Comparison of ENCODE assay signal across 26 mouse cellular contexts in genomic region chr1:183227469-183227868, GRCm38 (mm10). TPM values are rescaled to one million over a fixed set of nuclear protein-coding genes. Genes with fewer than 3 reads are reported as not detected.
DNase-seq lines count a peak whose midpoint lies in the region; ATAC-seq and TF ChIP-seq lines count a peak whose summit lies in the region.
"Had no signal": no experiment of that assay in that cellular context is flagged by ENCODE, and none has a peak within 500 bp of the region (broad histone marks: within the 10 kb centered on the region; RNA-seq: fewer than 3 reads in every experiment).

No protein-coding gene starts in this region.

- no peak overlapping the region for H3K4me2 ChIP-seq in liver, embryonic 14.5 days (ENCODE audit: low read depth)
- no peak overlapping the region for H3K4me2 ChIP-seq in liver, embryonic 12.5 days
- H3K4me2 ChIP-seq: embryonic facial prominence, embryonic 12.5 days; embryonic facial prominence, embryonic 15.5 days; heart, embryonic 12.5 days; heart, embryonic 15.5 days; hindbrain, embryonic 15.5 days had no signal

- no peaks in the 10 kb centered on the region for H3K27me3 ChIP-seq in liver, embryonic 14.5 days (ENCODE audit: control insufficient read depth, insufficient read depth, low read length)
- no peaks in the 10 kb centered on the region for H3K27me3 ChIP-seq in liver, embryonic 12.5 days (replicated peaks)
- no peaks in the 10 kb centered on the region for H3K27me3 ChIP-seq in MEL (ENCODE audit: control insufficient read depth in 1 of 2, insufficient read depth in 2 of 2, low read length in 2 of 2)
- H3K27me3 ChIP-seq: embryonic facial prominence, embryonic 12.5 days; embryonic facial prominence, embryonic 15.5 days; heart, embryonic 12.5 days; hindbrain, embryonic 15.5 days; Patski had no signal

- TF ChIP-seq RAD21 in MEL (IDR thresholded peaks at IDR 0.05; ENCODE audit: low read depth, low read length), result no peak

- H3K9ac ChIP-seq in liver, embryonic 14.5 days (replicated peaks), result no peak overlapping the region
- no peak overlapping the region for H3K9ac ChIP-seq in liver, embryonic 12.5 days
- no peak overlapping the region for H3K9ac ChIP-seq in MEL (ENCODE audit: control insufficient read depth, low read depth, low read length, poor library complexity, severe bottlenecking)
- H3K9ac ChIP-seq: embryonic facial prominence, embryonic 12.5 days; embryonic facial prominence, embryonic 15.5 days; forebrain, postnatal 0 days; heart, embryonic 12.5 days; heart, embryonic 15.5 days; hindbrain, embryonic 15.5 days had no signal

- H3K36me3 ChIP-seq in liver, embryonic 14.5 days (replicated peaks; ENCODE audit: control insufficient read depth, insufficient read depth, low read depth), result no peaks in the 10 kb centered on the region
- no peaks in the 10 kb centered on the region for H3K36me3 ChIP-seq in liver, embryonic 12.5 days
- peaks cover 0 to 2% of the 10 kb centered on the region in 2 experiments; a peak in 1 of 4 replicates for H3K36me3 ChIP-seq in MEL (ENCODE audit: control insufficient read depth in 1 of 2, insufficient read depth in 2 of 2, low read length in 2 of 2)
- H3K36me3 ChIP-seq: embryonic facial prominence, embryonic 12.5 days; embryonic facial prominence, embryonic 15.5 days; heart, embryonic 12.5 days; heart, embryonic 15.5 days; hindbrain, embryonic 15.5 days had no signal

- no peak overlapping the region for H3K4me3 ChIP-seq in liver, embryonic 14.5 days (ENCODE audit: insufficient read depth in 1 of 2, low read depth in 2 of 2, low read length in 2 of 2)
- H3K4me3 ChIP-seq in liver, embryonic 12.5 days, result no peak overlapping the region
- no peak overlapping the region for H3K4me3 ChIP-seq in MEL (ENCODE audit: control insufficient read depth in 1 of 2, insufficient read depth in 1 of 2, low read depth in 2 of 2, low read length in 2 of 2)
- H3K4me3 ChIP-seq: embryonic facial prominence, embryonic 12.5 days; embryonic facial prominence, embryonic 15.5 days; heart, embryonic 12.5 days; heart, embryonic 15.5 days; hindbrain, embryonic 15.5 days had no signal

- no peak for DNase-seq in liver, embryonic 14.5 days (ENCODE audit: low read depth in 3 of 3, low spot score in 3 of 3)
- peak; percentile 22 for DNase-seq in lung, postnatal 36 days
- DNase-seq in lung, postnatal 10 days, result no peak
- peak; percentile 36 for DNase-seq in MEL (ENCODE audit: low read depth, low spot score)
- no peak for DNase-seq in kidney, adult 9 months
- DNase-seq in thymus, postnatal 25 days, result no peak
- DNase-seq: adrenal gland, postnatal 14 days; cerebellum, adult 11 months; cerebellum, adult 2 months; cerebellum, adult 9-11 months; cerebellum, postnatal 25 days; forebrain, postnatal 0 days; gastrocnemius, postnatal 25 days; heart, adult 18-20 months; heart, postnatal 10 days; heart, postnatal 4 days had no signal

- H3K79me2 ChIP-seq in MEL (ENCODE audit: control insufficient read depth, insufficient read depth, low read length, poor library complexity), result no peaks in the 10 kb centered on the region

- peaks cover 0 to 8% of the 10 kb centered on the region in 2 experiments; a peak in 1 of 4 replicates for H3K4me1 ChIP-seq in liver, embryonic 14.5 days (replicated peaks; ENCODE audit: control insufficient read depth in 2 of 2, insufficient read depth in 2 of 2, low read length in 1 of 2)
- H3K4me1 ChIP-seq in liver, embryonic 12.5 days, result peaks cover 12% of the 10 kb centered on the region; the same call in 1 of the 2 replicates
- H3K4me1 ChIP-seq in MEL (ENCODE audit: control insufficient read depth in 1 of 2, insufficient read depth in 2 of 2, low read length in 2 of 2), result peaks cover 0 to 2% of the 10 kb centered on the region in 2 experiments; a peak in 1 of 4 replicates
- H3K4me1 ChIP-seq: heart, embryonic 15.5 days; hindbrain, embryonic 15.5 days had no signal

- no peak for TF ChIP-seq EP300 in liver, embryonic 14.5 days (IDR thresholded peaks at IDR 0.05; ENCODE audit: low read depth)
- peak in 1 of 2 experiments; percentile 25; a peak in 1 of 4 replicates for TF ChIP-seq EP300 in MEL (IDR thresholded peaks at IDR 0.05; ENCODE audit: low read depth in 1 of 2, low read length in 2 of 2)

- peak; percentile 55; the same call in 1 of the 2 replicates for ATAC-seq in liver, embryonic 14.5 days (ENCODE audit: insufficient read depth)
- no peak for ATAC-seq in liver, embryonic 12.5 days
- peak; percentile 90 for ATAC-seq in megakaryocyte-erythroid progenitor cell, adult 5-6 weeks (replicated peaks; ENCODE audit: low FRiP score, low TSS enrichment, poor library complexity, severe bottlenecking)
- ATAC-seq: CD4-positive, CD25-positive, alpha-beta regulatory T cell, adult 4 months; forebrain, embryonic 14.5 days; forebrain, postnatal 0 days; Patski had no signal

- no peak overlapping the region for H3K27ac ChIP-seq in liver, embryonic 14.5 days
- no peak overlapping the region for H3K27ac ChIP-seq in liver, embryonic 12.5 days
- no peak overlapping the region for H3K27ac ChIP-seq in MEL (ENCODE audit: control insufficient read depth, low read depth, low read length)
- H3K27ac ChIP-seq: embryonic facial prominence, embryonic 12.5 days; embryonic facial prominence, embryonic 15.5 days; heart, embryonic 15.5 days; hindbrain, embryonic 15.5 days had no signal

- TF ChIP-seq CTCF in liver, embryonic 14.5 days (IDR thresholded peaks at IDR 0.05; ENCODE audit: low read depth), result no peak
- no peak for TF ChIP-seq CTCF in MEL (IDR thresholded peaks at IDR 0.05 in 2 of 3, conservative IDR thresholded peaks at IDR 0.05 in 1 of 3; ENCODE audit: control insufficient read depth in 1 of 3, insufficient read depth in 1 of 3, low read depth in 2 of 3, low read length in 3 of 3, poor library complexity in 1 of 3, severe bottlenecking in 1 of 3)

- WGBS in liver, embryonic 14.5 days (ENCODE audit: insufficient replicate concordance), result 45% methylated on average over 7 of the region's 7 CpGs
- 48% methylated on average over 7 of the region's 7 CpGs for WGBS in liver, embryonic 12.5 days (ENCODE audit: insufficient replicate concordance)

- no peak for TF ChIP-seq POLR2A in MEL (IDR thresholded peaks at IDR 0.05; ENCODE audit: control insufficient read depth in 1 of 2, insufficient read depth in 1 of 2, low read depth in 1 of 2, low read length in 2 of 2, poor library complexity in 1 of 2)

- no peaks in the 10 kb centered on the region for H3K9me3 ChIP-seq in liver, embryonic 14.5 days (ENCODE audit: control insufficient read depth, low read length)
- H3K9me3 ChIP-seq in liver, embryonic 12.5 days (replicated peaks), result no peaks in the 10 kb centered on the region
- H3K9me3 ChIP-seq in MEL (replicated peaks; ENCODE audit: insufficient read depth, low read length), result no peaks in the 10 kb centered on the region
- H3K9me3 ChIP-seq: embryonic facial prominence, embryonic 12.5 days; embryonic facial prominence, embryonic 15.5 days; heart, embryonic 12.5 days; heart, embryonic 15.5 days; hindbrain, embryonic 15.5 days had no signal

TF ChIP-seq in MEL, 35 proteins besides CTCF, POLR2A, EP300 and RAD21:
- TF ChIP-seq SIN3A (IDR thresholded peaks at IDR 0.05; ENCODE audit: low read length), result no peak
- TF ChIP-seq GATA1 (IDR thresholded peaks at IDR 0.05; ENCODE audit: low read depth, low read length), result 0 out of 2 replicates have a peak, but pooled peaks have one; percentile 24
- peak; percentile 92 for TF ChIP-seq ZNF384 (IDR thresholded peaks at IDR 0.05; ENCODE audit: low read depth, low read length)

RNA-seq across cellular contexts. Expression of gene Disp1, which starts 6.1 kb away (rescaled TPM):
- polyA plus RNA-seq in liver, embryonic 14.5 days (2012; rRNA removed), result 1.9 and 2.0 TPM in 2 replicates
- polyA plus RNA-seq in liver, embryonic 14.5 days (2014; fragmentation: Nextera tagmentation; extraction: Ambion mirVana), result 2.4 and 2.6 TPM in 2 replicates
- 4.0 and 5.1 TPM in 2 replicates for polyA plus RNA-seq in liver, embryonic 12.5 days (2016; fragmentation: Nextera tagmentation; extraction: Ambion mirVana)
- total RNA-seq in MEL (2012; rRNA removed), result 5.9 and 6.3 TPM in 2 replicates
- polyA plus RNA-seq in MEL (2012; ENCODE audit: insufficient read depth in 1 of 2, insufficient read length in 2 of 2, low read depth in 1 of 2, low replicate concordance in 2 of 2, missing spikeins in 1 of 2), result 1 to 10 TPM in 1 of 2 experiments, not detected in 1; 9.9 TPM
- total RNA-seq in megakaryocyte-erythroid progenitor cell, adult 5-6 weeks (2014; fragmentation: Nextera tagmentation), result 5.0 and 10.7 TPM in 2 replicates
- 3.2 and 9.9 TPM in 2 replicates for total RNA-seq in megakaryocyte-erythroid progenitor cell, adult 5-6 weeks (2017)

Comparison
In these comparisons a context has a peak if more than half of its experiments do, and no peak if none do; other contexts are left out.
1. DNase-seq: peak in lung, postnatal 36 days (single experiment) and MEL (single experiment); none in liver, embryonic 14.5 days (0 of 3), lung, postnatal 10 days (single experiment), kidney, adult 9 months (single experiment) and thymus, postnatal 25 days (single experiment).